Mouse (Mus musculus): Measurements from ENCODE around the gene Klre1. TPM values are rescaled to one million over a fixed set of nuclear protein-coding genes. Genes with fewer than 3 reads are reported as not detected.
"Not testable (repeated sequence)": the region's sequence is repeated elsewhere in the genome, so short reads cannot be mapped to it uniquely, and the experiment has no call there.

Gene Klre1
- polyA plus RNA-seq, 1 experiment: 0.63 TPM

DNA sequence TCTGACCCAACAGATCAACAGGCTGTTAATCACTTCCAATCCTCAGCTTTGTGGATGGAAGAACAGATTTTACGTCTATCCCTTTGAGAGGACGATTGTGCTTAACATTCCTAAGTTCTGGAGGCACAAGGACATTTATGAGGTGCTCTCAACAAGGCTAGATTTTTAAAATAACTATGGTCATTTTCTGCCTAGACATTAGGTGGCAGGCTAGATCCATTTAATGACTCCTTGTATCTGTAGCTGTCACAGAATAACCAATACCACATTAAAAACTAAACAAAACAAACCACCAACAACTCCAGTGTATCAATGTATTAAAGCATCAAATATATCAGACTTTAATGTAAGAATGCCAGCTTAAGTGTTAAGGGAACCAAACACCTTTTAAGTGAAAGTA is 2.4 kb upstream of the Klre1 start:
- no peak for DNase-seq
- H3K4me3 ChIP-seq (replicated peaks; ENCODE audit: extremely low read depth, low read depth, low read length): no peak overlapping the region
- 7% methylated on average over 2 of the region's 2 CpGs for WGBS
- TF ChIP-seq CTCF (IDR thresholded peaks at IDR 0.05; ENCODE audit: insufficient read depth, low read length) (no peak), POLR2A (IDR thresholded peaks at IDR 0.05; ENCODE audit: borderline replicate concordance, extremely low read depth, low read depth, low read length) (no peak)
- no peaks in the 10 kb centered on the region for H3K4me1 ChIP-seq (ENCODE audit: control insufficient read depth, insufficient read depth, low read length)

DNA sequence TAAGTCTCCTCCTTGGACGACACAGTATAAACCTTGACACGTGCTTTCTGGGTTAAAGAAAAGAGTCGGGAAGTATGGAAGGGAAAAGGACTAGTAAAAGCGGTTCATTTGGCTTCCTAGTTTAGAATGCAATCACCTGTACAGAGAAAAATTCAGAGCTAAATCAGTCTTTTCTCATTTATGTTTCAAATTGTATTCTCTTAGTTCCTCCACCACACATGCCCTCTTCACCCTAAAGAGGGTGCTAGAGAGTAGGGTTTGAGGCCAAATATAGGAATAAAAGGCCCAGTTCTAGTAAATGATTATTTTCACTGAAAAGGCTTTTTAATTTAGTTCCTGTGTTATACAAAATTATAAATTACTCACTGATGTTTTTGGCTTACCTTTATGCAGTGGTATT is 3.6 kb downstream of the Klre1 start:
- no peaks in the 10 kb centered on the region for H3K4me1 ChIP-seq (ENCODE audit: control insufficient read depth, insufficient read depth, low read length)
- no peak overlapping the region for H3K4me3 ChIP-seq (replicated peaks; ENCODE audit: extremely low read depth, low read depth, low read length)
- TF ChIP-seq POLR2A (IDR thresholded peaks at IDR 0.05; ENCODE audit: borderline replicate concordance, extremely low read depth, low read depth, low read length) (no peak), CTCF (IDR thresholded peaks at IDR 0.05; ENCODE audit: insufficient read depth, low read length) (no peak)
- 63% methylated on average over 4 of the region's 4 CpGs for WGBS
- DNase-seq: no peak

DNA sequence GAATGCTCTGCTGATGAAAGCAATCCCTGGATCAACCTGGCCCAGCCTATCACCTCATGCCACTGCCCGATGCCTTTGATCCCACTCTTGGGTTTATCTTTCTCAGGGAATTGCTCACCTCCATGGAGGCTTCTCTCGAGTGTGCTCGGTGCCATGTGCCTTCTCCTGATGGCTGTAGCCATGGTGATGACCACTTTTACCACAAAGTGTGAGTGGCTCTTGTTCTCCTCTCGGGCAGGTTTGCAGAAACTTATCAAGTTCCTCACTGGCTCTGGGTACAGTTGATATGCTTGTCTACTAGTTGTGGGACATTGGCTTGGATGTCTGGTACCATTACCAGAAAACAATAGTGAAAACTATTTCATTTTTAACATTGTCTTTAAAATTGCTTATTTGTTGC is 4.2 kb downstream of the Klre1 start:
- TF ChIP-seq POLR2A (IDR thresholded peaks at IDR 0.05; ENCODE audit: borderline replicate concordance, extremely low read depth, low read depth, low read length): no peak
- TF ChIP-seq CTCF (IDR thresholded peaks at IDR 0.05; ENCODE audit: insufficient read depth, low read length): no peak
- DNase-seq: no peak
- 54% methylated on average over 4 of the region's 4 CpGs for WGBS
- Histone ChIP-seq H3K4me1 (ENCODE audit: control insufficient read depth, insufficient read depth, low read length) (no peaks in the 10 kb centered on the region), H3K4me3 (replicated peaks; ENCODE audit: extremely low read depth, low read depth, low read length) (no peak overlapping the region)

DNA sequence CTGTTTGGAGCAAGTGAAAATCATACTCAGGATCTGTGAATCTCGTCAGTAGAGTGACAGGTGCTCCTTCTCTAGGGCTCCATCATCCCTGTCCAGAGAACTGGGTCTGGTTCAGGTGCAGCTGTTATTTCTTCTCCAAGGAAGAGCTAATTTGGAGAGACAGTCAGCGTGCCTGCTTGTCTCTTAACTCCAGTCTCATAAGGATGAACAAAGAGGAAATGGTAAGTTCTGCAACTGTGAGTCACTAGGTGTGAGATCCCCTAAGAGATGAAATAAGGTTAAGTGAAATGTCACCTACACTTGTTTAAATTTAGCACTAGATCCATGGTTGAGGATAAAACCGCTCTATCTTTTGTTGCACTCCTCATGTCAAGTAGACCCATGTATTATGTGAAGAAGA is 5.3 kb downstream of the Klre1 start:
- 61% methylated on average over 3 of the region's 3 CpGs for WGBS
- no peak overlapping the region for H3K4me3 ChIP-seq (replicated peaks; ENCODE audit: extremely low read depth, low read depth, low read length)
- DNase-seq: no peak
- no peaks in the 10 kb centered on the region for H3K4me1 ChIP-seq (ENCODE audit: control insufficient read depth, insufficient read depth, low read length)
- TF ChIP-seq POLR2A (IDR thresholded peaks at IDR 0.05; ENCODE audit: borderline replicate concordance, extremely low read depth, low read depth, low read length) (no peak), CTCF (IDR thresholded peaks at IDR 0.05; ENCODE audit: insufficient read depth, low read length) (no peak)

DNA sequence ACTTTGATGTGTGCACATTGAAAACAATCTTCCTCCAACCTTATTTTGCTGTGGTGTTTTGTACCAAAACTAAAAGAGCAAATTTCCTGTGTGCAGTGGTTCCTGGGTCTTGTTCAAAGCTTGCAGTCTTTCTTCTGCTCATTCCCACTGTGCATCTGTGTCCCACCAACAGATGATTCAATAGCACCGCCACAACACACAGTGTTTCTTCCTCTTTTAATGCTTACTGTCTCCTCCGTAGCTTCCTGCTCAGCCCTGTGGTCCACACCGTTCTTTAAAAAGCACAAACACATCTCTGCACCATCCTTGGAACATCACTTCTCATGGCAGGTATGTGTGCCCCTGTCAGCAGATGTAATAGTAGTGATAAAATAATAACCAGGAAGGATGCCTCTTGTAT is 13.8 kb downstream of the Klre1 start, which contains the start of gene Klrd1:
TSS of gene Klrd1 (plus strand) at position 275 of the 400 bp plus-strand sequence.
- DNase-seq: no peak
- whole genome bisulfite sequencing: 59% methylated on average over 3 of the region's 3 CpGs
- Histone ChIP-seq H3K4me1 (ENCODE audit: control insufficient read depth, insufficient read depth, low read length) (no peaks in the 10 kb centered on the region), H3K4me3 (replicated peaks; ENCODE audit: extremely low read depth, low read depth, low read length) (no peak within 1 kb of the TSS)
- TF ChIP-seq POLR2A (IDR thresholded peaks at IDR 0.05; ENCODE audit: borderline replicate concordance, extremely low read depth, low read depth, low read length) (no peak), CTCF (IDR thresholded peaks at IDR 0.05; ENCODE audit: insufficient read depth, low read length) (no peak)

DNA sequence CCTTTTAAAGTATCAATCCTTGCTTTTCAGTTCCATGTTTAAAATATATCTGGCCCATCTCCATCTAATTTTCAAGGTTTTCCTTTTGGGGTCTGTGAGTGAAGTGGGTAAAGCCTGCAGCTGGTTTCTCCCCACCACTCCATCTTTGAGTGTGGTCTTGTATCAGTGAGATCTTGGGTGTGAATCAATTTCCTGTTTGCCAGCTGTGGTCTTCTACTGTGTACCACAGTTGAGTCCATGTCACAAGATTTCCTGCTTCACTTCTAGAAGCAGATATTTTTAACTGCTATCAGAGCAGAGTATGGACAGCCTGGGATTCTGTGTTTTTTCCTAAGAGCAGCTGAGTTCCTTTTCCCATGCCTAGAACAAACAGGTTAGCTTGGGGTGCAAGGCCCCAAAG is 30.7 kb downstream of the Klre1 start:
- H3K4me3 ChIP-seq (replicated peaks; ENCODE audit: extremely low read depth, low read depth, low read length): no peak overlapping the region
- DNase-seq: no peak

DNA sequence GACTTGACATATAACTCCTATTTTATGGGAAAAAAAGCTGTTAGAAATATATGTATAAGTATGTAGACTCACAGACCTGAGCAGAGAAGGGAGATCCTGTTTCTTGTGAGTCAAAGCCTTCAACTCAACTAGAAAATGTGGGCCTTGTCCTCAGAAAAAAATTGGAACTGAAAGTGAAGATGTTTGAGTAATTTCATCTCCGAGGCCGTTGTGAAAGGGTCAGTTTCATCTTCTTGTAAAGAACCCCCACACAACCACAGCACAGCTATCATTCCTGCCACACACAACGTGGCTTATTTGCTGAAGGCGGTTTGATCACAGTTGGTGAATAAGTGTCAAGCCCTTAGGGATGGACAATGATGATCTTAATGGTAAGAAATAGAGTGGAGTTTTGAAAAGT is 46.0 kb downstream of the Klre1 start, which contains the start of gene Klrk1:
TSS of gene Klrk1 (minus strand) at position 130 of the 400 bp plus-strand sequence.
- no peak for DNase-seq
- Histone ChIP-seq H3K4me3 (replicated peaks; ENCODE audit: extremely low read depth, low read depth, low read length) (no peak within 1 kb of the TSS), H3K4me1 (ENCODE audit: control insufficient read depth, insufficient read depth, low read length) (no peaks in the 10 kb centered on the region)
- WGBS: 71% methylated on average over 4 of the region's 4 CpGs
- no peak for TF ChIP-seq CTCF (IDR thresholded peaks at IDR 0.05; ENCODE audit: insufficient read depth, low read length)
- TF ChIP-seq POLR2A (IDR thresholded peaks at IDR 0.05; ENCODE audit: borderline replicate concordance, extremely low read depth, low read depth, low read length): no peak

More for the DNA sequence above, 30.7 kb downstream of the Klre1 start:
- TF ChIP-seq POLR2A (IDR thresholded peaks at IDR 0.05; ENCODE audit: borderline replicate concordance, extremely low read depth, low read depth, low read length) (no peak), CTCF (IDR thresholded peaks at IDR 0.05; ENCODE audit: insufficient read depth, low read length) (no peak)
- no peaks in the 10 kb centered on the region for H3K4me1 ChIP-seq (ENCODE audit: control insufficient read depth, insufficient read depth, low read length)

DNA sequence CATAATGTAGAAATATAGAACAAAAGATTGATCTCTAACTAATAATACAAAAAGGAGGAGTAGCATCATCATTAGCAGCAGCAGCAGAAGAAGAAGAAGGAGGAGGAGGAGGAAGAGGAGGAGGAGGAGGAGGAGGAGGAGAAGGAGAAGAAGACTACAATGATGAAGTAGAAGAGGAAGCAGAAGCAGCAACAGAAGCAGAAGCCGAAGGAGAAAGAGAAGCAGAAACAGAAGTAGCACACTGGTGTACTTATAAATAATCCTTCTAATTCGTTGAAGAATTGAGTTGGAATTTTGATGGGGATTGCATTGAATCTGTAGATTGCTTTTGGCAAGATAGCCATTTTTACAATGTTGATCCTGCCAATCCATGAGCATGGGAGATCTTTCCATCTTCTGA is 53.3 kb downstream of the Klre1 start:
- not testable (repeated sequence) for H3K4me3 ChIP-seq (replicated peaks; ENCODE audit: extremely low read depth, low read depth, low read length); H3K4me1 ChIP-seq (ENCODE audit: control insufficient read depth, insufficient read depth, low read length); DNase-seq
- WGBS: 84% methylated on average over 2 of the region's 2 CpGs

Other genes starting within 250 kb of the Klre1 start
- not detected in 2 replicates for gene 4922502D21Rik, start 246.1 kb upstream of the Klre1 start, polyA plus RNA-seq (2012; rRNA removed)
- 1.9 and 4.6 TPM in 2 replicates for gene Clec12a, start 235.2 kb upstream of the Klre1 start, polyA plus RNA-seq (2012; rRNA removed)
- 1.2 and 1.5 TPM in 2 replicates for gene Clec12b, start 192.0 kb upstream of the Klre1 start, polyA plus RNA-seq (2012; rRNA removed)
- 1.9 and 2.7 TPM in 2 replicates for gene Clec1b, start 180.6 kb upstream of the Klre1 start, polyA plus RNA-seq (2012; rRNA removed)
- 2.2 and 2.7 TPM in 2 replicates for gene Clec9a, start 169.0 kb upstream of the Klre1 start, polyA plus RNA-seq (2012; rRNA removed)
- 30.1 and 38.1 TPM in 2 replicates for gene Clec1a, start 125.9 kb upstream of the Klre1 start, polyA plus RNA-seq (2012; rRNA removed)
- gene Olr1, start 70.7 kb upstream of the Klre1 start, polyA plus RNA-seq (2012; rRNA removed): 2.5 and 3.3 TPM in 2 replicates
- 0.17 and 0.26 TPM in 2 replicates for gene Tmem52b, start 65.3 kb upstream of the Klre1 start, polyA plus RNA-seq (2012; rRNA removed)
- gene Gabarapl1, start 44.7 kb upstream of the Klre1 start, polyA plus RNA-seq (2012; rRNA removed): 101 and 107 TPM in 2 replicates
- 1.2 and 1.4 TPM in 2 replicates for gene Klrd1, start 13.9 kb downstream of the Klre1 start, polyA plus RNA-seq (2012; rRNA removed)
- 0.49 and 0.68 TPM in 2 replicates for gene Klrk1, start 46.0 kb downstream of the Klre1 start, polyA plus RNA-seq (2012; rRNA removed)
- gene Klrc3, start 65.4 kb downstream of the Klre1 start, polyA plus RNA-seq (2012; rRNA removed): 0.66 TPM in 1 of 2 replicates, not detected in the other
- 0.52 and 0.76 TPM in 2 replicates for gene Klrc2, start 82.8 kb downstream of the Klre1 start, polyA plus RNA-seq (2012; rRNA removed)
- 0.68 and 0.75 TPM in 2 replicates for gene Klrc1, start 101.1 kb downstream of the Klre1 start, polyA plus RNA-seq (2012; rRNA removed)
- gene Klri1, start 139.2 kb downstream of the Klre1 start, polyA plus RNA-seq (2012; rRNA removed): not detected in 2 replicates
- gene Klri2, start 162.6 kb downstream of the Klre1 start, polyA plus RNA-seq (2012; rRNA removed): 0.20 and 0.28 TPM in 2 replicates
- not detected in 2 replicates for gene Gm156, start 206.4 kb downstream of the Klre1 start, polyA plus RNA-seq (2012; rRNA removed)

Data from lung, adult 2 months (tissue).